Mouse (Mus musculus): Measurements from ENCODE around the gene Sfi1.
"Not testable (repeated sequence)": the region's sequence is repeated elsewhere in the genome, so short reads cannot be mapped to it uniquely, and the experiment has no call there.

Sfi1 gene

DNA sequence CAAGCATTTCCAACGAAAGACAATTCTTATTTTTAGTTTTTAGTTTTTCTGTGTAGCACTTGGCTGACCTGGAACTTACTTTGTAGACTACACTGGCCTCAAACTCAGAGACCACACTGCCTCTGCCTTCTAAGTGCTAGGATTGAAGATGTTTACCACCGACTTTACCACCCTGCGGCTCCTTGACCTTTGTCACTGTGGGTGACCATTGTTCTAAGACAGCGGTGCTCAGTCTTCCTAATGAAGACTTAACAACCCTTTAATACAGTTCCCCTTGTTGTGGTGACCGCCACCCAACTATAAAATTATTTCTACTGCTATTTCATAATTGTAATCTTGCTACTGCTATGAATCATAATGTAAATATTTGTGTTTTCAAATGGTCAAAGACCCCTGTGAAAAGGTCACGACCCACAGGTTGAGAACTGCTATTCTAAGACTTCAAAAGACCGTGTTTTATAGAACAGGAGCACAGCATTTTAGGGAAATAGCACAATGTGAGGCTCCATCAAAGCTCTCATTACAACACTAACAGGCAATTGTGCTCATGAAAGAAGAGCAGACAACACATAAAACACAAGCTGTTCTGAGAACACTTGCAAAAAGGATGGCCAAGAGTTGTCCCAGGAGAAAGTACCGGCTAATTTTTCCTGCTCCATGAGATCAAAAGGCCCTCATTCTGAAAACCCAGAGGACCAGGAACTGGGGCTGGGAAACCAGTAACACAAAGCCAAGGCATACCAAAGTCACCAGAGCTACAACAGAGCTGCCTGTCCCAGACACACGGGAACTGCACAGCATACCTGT, 47.7 kb downstream of the Sfi1 start:
- peak; percentile 21 for DNase-seq (ENCODE audit: low read depth)

DNA sequence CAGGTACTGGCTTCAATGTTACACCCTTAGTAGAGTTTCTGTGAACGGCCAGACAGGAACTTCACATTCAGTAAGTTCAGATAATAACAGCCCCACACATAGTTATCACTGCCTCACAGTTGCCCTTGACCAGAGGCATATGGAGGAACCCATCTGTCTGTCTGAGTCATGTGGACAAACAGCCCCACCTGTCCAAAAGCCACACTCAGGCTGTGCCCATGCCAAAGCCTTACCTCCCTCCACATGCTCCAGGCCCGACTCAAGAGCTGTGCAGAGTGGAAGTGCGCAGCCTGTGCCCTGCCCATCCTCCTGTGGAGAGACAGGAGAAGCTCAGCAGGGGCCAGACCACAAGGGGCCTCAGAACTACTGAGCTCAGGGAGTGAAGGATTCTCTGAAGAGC, 49.3 kb downstream of the Sfi1 start:
- DNase-seq (ENCODE audit: low read depth): not testable (repeated sequence)

DNA sequence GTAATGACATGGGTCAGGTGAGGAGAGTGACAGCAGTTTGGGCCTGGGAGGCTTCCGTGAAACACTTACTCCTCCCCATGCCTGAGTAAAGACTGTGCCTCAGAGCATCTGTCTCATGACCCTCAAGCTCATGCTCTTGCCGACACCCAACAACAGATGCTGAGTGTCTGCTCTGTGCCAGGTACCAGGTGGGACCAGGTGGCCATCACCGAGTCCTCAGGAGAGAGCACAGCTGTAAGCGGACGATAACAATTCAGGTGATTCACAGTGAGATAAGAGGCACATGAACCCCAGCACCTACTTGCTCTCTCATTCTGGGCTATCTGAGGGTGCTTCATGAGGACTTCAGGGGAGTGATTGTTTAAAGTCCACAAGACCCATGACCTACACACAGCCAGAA, 50.9 kb downstream of the Sfi1 start:
- DNase-seq (ENCODE audit: low read depth): not testable (repeated sequence)

- not testable (repeated sequence) for DNase-seq (ENCODE audit: low read depth)
Measured at GRCm38 (mm10) chr11:3140967-3141535, 52.2 kb downstream of the Sfi1 start.

GRCm38 (mm10) chr11:3138323-3138722, 54.9 kb downstream of the Sfi1 start:
- DNase-seq (ENCODE audit: low read depth): not testable (repeated sequence)

- peak; percentile 32 for DNase-seq (ENCODE audit: low read depth)
Measured at GRCm38 (mm10) chr11:3137279-3137678, 56.0 kb downstream of the Sfi1 start.

GRCm38 (mm10) chr11:3135956-3136355, 57.3 kb downstream of the Sfi1 start:
- peak; percentile 20 for DNase-seq (ENCODE audit: low read depth)

DNA sequence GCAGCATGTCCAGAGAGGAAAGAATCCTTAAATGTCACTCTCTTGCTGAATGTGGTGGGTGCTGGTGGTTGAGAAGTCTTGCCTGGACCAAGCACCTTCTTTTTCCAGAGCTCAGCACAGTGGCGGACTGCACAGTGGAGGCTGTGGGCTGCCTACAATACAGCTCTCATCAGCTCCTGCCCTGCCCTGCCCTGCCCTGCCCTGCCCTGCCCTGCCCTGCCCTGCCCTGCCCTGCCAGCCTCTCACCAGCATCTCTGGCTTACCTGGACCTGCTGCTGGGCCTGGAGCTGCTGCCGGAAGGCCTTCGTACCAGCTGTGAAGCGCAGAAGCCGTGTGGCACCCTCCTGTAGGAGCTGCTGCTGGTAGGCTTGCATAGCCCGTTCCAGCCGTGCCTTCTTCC, 57.9 kb downstream of the Sfi1 start:
- not testable (repeated sequence) for DNase-seq (ENCODE audit: low read depth)

DNA sequence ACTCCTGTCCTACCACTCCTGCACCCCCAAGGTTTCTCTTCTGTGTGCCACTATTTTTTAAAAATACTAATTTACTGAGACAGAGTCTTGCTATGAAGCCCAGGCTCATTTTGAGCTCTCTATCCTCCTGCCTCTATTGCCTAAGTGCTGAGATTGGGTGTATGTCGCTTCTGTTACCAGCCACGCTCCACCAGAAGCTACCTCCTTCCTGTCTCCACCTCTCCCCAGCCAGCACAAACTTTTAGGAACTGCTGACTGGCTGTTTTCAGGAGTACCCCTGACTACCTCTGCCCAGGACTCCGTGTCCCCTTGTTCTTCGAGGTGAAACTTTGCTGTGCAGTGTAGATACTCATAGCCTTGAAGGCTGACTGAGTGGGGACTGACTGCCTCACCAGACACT, 59.9 kb downstream of the Sfi1 start:
- DNase-seq (ENCODE audit: low read depth): not testable (repeated sequence)

DNA sequence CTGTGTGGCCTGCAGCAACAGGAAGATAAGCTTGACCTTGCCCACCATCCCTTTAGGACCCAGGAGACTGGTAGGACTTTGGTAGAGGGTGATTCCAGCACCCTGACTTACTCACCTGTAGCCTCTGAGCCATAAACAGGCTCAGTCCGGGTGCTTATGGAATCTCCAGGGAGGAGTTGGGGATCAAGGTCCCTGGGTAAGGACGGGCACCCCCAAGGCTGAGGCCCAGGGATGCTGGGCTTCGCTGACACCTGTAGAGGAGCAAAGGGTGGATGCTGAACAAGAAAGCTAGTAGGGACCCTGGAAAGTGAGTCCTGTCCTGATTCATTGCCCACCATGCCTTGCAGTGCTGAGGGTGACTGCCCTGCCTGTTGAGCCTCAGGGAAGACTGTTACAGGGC, 60.3 kb downstream of the Sfi1 start:
- DNase-seq (ENCODE audit: low read depth): not testable (repeated sequence)

DNA sequence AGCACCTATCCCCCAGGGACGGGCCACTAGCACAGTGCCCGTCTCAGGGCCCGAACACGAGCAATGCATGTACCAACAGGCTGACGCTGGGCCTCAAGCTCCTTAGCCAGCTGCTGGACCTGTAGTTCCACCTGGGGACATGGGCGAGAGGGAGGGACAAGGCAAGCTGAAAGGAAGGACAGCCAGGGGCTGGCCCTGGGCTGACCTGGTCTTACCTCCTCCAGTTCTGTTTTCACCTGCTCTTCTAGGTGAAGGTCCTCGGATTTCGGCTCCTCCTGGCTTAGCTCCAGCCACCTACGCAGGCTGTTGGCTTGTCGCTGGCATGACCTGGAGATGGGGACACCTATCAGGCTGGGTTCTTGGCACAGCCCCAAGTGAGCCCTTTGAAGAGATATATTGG, 61.3 kb downstream of the Sfi1 start:
- DNase-seq (ENCODE audit: low read depth): peak; percentile 30

- DNase-seq (ENCODE audit: low read depth): not testable (repeated sequence)
Measured at GRCm38 (mm10) chr11:3129852-3130251, 63.4 kb downstream of the Sfi1 start.

GRCm38 (mm10) chr11:3129276-3129675, 64.0 kb downstream of the Sfi1 start:
- not testable (repeated sequence) for DNase-seq (ENCODE audit: low read depth)

DNA sequence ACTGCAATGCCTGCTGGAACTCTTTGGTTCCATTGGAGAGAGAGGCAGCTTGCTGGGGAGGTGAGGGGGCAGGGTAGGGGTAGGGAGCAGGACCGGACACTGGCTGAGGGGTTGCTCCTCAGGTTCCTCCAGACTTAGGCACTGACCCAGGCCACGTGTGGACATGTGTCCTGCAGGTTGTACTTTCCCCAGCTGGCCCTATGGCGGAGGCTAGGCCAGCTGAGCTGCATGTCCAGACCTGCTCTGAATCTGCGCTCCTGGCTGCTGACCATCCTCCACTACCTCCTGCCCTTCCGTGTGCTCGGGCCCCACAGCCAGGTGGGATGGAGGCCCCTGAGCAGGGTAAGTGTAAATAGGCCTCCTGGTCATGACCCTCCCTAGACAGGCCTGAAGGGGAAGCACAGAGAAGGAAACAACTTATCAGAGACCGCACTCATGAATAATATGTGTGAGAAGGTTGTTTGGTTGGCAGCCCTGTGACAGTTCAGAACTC, 65.9 kb downstream of the Sfi1 start:
- peak; percentile 39 for DNase-seq (ENCODE audit: low read depth)

DNA sequence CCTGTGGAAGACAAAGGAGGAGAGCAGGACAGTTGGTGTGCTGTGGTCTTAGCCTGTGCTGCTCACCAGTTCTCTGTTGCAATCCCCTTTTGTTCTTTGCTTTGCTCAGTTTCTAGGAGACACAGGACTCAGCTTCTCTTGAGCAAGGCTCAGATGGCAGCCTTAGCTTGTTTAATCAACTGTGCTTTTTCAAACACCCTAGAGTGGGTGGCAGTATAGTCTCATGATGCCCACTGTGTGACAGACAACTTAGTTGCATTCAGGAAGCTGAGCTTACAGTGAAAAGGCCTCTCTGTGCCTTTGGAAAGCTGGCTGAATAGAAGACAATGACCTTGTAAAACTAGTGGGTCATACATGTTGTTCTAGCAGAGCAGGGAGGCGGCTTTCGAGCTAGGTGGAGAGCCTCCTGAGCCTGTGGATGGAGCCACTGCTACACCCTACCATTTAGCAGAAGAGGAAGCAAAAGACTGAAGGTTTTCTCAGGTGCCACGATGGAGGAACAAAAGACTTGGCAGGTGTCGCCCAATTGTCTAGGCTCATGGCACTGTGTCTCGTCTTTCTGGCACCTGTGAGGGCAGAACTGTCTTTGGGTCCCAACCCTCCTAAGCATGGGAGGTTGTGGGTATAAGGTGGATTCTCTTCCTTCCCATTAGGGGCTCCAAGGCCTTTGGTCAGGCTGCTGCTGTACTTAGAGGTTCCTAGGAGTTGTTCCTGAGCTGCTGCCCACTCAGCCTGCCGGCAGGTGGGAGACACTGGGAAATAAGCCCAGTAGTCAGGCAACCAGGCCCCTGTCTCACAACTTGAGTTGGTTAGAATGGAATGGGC, 66.6 kb downstream of the Sfi1 start:
- DNase-seq (ENCODE audit: low read depth): peak; percentile 11

DNA sequence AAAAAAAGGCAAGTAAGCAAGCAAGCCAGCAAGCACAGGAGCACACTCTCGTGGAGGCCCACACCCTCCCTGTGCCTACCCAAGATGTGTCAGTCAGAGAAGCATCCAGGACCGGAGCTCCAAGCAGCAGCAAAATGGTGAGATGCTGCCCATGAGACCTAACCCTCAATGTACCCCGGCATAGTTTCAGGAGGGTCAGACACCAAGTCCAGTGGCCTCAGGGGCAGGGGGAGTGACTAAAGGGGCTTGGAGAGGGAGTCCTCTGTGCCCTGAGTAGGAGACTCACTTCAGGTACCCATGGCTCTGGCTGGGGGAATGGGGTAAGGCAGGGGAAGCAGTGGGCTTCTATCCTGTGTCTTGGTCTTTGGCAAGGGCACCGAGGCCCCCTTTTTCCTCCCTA, 67.3 kb downstream of the Sfi1 start:
- not testable (repeated sequence) for DNase-seq (ENCODE audit: low read depth)

DNA sequence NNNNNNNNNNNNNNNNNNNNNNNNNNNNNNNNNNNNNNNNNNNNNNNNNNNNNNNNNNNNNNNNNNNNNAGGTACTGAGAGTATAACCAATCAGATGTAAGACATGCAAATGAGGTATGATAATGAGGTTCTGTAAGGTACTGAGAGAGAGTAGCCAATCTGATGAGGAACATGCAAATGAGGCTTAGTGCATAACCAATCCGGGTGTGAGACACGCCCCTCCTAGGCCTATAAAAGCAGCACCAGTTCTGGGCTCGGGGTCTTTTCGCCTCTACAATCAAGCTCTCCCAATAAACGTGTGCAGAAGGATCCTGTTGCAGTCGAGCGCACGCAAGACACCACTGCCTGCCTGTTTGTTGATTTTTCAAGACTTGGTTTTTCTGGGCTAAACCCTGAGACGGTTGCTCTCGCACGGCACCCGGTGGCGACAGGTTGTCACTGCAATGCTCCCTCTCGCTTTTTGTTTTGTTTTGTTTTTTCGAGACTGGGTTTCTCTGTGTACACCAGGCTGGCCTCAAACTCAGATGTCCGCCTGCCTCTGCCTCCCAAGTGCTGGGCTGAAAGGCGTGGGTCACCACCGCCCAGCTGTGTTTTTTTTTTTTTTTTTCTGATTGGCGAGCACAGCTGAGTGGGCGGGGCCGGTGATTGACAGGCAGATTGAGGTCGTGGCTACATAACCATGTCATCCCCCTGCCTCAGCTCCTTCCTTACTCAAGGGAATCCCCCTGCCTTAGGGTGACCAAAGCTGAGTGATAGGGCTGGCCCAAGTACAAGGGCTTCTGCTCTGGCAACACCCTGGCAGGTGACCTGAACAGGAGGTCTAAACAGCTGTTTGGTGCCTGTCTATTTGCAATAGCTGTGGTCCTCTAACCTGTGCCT, 68.1 kb downstream of the Sfi1 start:
- DNase-seq (ENCODE audit: low read depth): peak; percentile 65

GRCm38 (mm10) chr11:3114403-3114802, 78.9 kb downstream of the Sfi1 start:
- no peak for DNase-seq (ENCODE audit: low read depth)

- peak; percentile 50 for DNase-seq (ENCODE audit: low read depth)
Measured at GRCm38 (mm10) chr11:3106154-3106553, 87.1 kb downstream of the Sfi1 start.

GRCm38 (mm10) chr11:3105261-3105731, 88.0 kb downstream of the Sfi1 start:
- DNase-seq (ENCODE audit: low read depth): peak; percentile 89

GRCm38 (mm10) chr11:3104501-3105260, 88.6 kb downstream of the Sfi1 start:
- peak; percentile 94 for DNase-seq (ENCODE audit: low read depth)
